Mouse (Mus musculus): ENCODE data around the gene Bad. TPM values are rescaled to one million over a fixed set of nuclear protein-coding genes. Genes with fewer than 3 reads are reported as not detected.
"Not testable (repeated sequence)": the region's sequence is repeated elsewhere in the genome, so short reads cannot be mapped to it uniquely, and the experiment has no call there.

Bad gene
- polyA plus RNA-seq, 1 experiment from 2014 or later: 61.7 TPM

DNA sequence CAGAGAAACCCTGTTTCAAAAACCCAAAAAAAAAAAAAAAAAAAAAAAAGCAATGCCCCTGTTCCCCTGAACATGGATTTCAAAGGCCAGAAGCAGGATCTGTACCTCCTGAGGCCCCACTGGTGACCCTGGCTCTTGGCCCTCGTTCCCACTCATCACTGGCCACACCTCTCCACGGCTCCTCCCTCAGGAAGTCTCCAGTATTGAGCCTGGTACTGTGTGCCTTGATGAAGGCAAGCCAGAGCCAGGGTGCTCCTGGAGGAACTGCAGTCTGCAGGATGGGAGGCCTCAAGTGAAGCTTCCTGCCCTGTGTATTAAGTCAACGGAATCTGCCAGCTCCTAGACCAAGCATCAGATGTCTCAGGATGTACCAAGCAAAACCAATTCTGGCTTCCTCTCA, 35.5 kb upstream of the Bad start:
- no peaks in the 10 kb centered on the region for H3K27me3 ChIP-seq (ENCODE audit: control insufficient read depth, insufficient read depth, low read length)
- no peak for DNase-seq (ENCODE audit: low spot score)
- no peaks in the 10 kb centered on the region for H3K9me3 ChIP-seq (ENCODE audit: control insufficient read depth, low read length)
- WGBS: 91% methylated on average over 3 of the region's 3 CpGs
- H3K4me2 ChIP-seq (replicated peaks; ENCODE audit: low read depth, low read length): no peak overlapping the region
- H3K4me3 ChIP-seq (ENCODE audit: low read depth, low read length): no peak overlapping the region
- no peak for ATAC-seq (ENCODE audit: low FRiP score)
- no peak overlapping the region for H3K9ac ChIP-seq (ENCODE audit: low read depth, low read length)
- no peak overlapping the region for H3K27ac ChIP-seq (ENCODE audit: low read depth, low read length)
- H3K4me1 ChIP-seq (replicated peaks; ENCODE audit: control insufficient read depth, insufficient read depth, low read length): peaks cover 12% of the 10 kb centered on the region
- H3K36me3 ChIP-seq (ENCODE audit: control insufficient read depth, insufficient read depth, low read length): peaks cover 5% of the 10 kb centered on the region

GRCm38 (mm10) chr19:6907094-6907493, 34.6 kb upstream of the Bad start:
- H3K9me3 ChIP-seq (ENCODE audit: control insufficient read depth, low read length): no peaks in the 10 kb centered on the region
- peaks cover 8% of the 10 kb centered on the region for H3K36me3 ChIP-seq (ENCODE audit: control insufficient read depth, insufficient read depth, low read length)
- 91% methylated on average over 8 of the region's 8 CpGs for WGBS
- no peak overlapping the region for H3K9ac ChIP-seq (ENCODE audit: low read depth, low read length)
- H3K27me3 ChIP-seq (ENCODE audit: control insufficient read depth, insufficient read depth, low read length): no peaks in the 10 kb centered on the region
- H3K4me1 ChIP-seq (replicated peaks; ENCODE audit: control insufficient read depth, insufficient read depth, low read length): peaks cover 12% of the 10 kb centered on the region
- no peak overlapping the region for H3K4me3 ChIP-seq (ENCODE audit: low read depth, low read length)
- no peak for DNase-seq (ENCODE audit: low spot score)
- no peak overlapping the region for H3K27ac ChIP-seq (ENCODE audit: low read depth, low read length)
- H3K4me2 ChIP-seq (replicated peaks; ENCODE audit: low read depth, low read length): no peak overlapping the region
- no peak for ATAC-seq (ENCODE audit: low FRiP score)

DNA sequence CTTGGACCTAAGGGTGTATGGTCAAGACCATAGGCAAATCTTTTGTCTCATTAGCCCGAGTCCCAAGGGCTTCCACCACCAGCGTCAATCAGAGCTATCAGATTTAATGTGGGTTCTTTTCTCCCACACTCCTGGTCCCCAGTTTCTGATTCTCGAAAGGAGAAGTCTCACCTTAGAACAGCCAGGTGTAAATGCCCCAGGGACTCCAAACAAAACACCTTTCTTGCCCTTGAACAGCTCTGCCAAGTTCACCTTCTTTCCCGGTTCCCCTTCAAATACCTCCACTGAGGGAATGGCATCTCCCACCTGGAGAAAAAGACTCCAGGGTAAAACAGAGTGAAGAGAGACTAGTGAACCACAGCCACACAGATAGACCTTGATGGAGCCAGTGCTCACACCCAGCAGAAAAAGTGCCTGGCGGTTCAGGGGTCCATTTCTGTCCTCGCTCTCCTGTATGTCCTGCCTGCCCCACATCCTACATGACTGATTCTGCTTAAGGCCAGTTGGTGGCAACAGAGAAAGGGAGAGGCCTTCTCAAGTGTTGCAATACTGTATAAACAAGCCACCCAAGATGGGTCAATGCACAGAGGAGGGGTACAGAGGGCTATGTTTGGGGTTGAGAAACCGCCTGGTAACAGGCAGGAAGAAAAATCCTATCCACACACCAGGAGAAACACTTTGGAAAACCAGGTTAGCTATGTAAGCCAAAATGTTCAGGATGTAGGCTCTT, 33.7 kb upstream of the Bad start:
- Histone ChIP-seq H3K36me3 (ENCODE audit: control insufficient read depth, insufficient read depth, low read length) (peaks cover 10% of the 10 kb centered on the region), H3K4me1 (replicated peaks; ENCODE audit: control insufficient read depth, insufficient read depth, low read length) (peaks cover 12% of the 10 kb centered on the region), H3K27ac (ENCODE audit: low read depth, low read length) (no peak overlapping the region), H3K4me2 (replicated peaks; ENCODE audit: low read depth, low read length) (peak overlapping the region; percentile 73), H3K9ac (ENCODE audit: low read depth, low read length) (no peak overlapping the region; the same call in 1 of the 2 replicates), H3K9me3 (ENCODE audit: control insufficient read depth, low read length) (no peaks in the 10 kb centered on the region), H3K27me3 (ENCODE audit: control insufficient read depth, insufficient read depth, low read length) (no peaks in the 10 kb centered on the region), H3K4me3 (ENCODE audit: low read depth, low read length) (no peak overlapping the region)
- ATAC-seq (ENCODE audit: low FRiP score): no peak
- WGBS: 90% methylated on average over 7 of the region's 7 CpGs
- DNase-seq (ENCODE audit: low spot score): no peak

DNA sequence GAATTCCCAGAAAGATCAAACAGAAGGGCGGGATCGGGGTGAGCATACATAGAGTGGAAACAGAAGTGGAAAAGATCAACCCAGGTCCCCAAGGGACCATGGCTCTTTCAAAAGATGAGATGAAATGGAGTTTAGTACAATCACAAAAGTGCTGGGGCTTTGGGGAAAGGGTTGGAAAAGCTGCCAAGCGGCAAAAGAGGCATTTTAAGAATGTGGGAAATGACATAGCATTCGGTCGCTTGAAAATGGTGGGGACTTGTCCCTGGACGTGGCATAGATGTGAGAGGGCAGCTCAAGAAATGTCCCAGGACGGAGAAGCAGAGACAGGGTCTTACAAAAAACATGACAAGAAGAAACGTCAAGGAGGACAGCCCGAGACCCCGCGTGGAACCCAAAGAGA, 32.6 kb upstream of the Bad start:
- ATAC-seq (ENCODE audit: low FRiP score) (no peak), DNase-seq (ENCODE audit: low spot score) (no peak)
- Histone ChIP-seq H3K27ac (ENCODE audit: low read depth, low read length) (peak overlapping the region; percentile 95), H3K9ac (ENCODE audit: low read depth, low read length) (peak overlapping the region; percentile 60), H3K36me3 (ENCODE audit: control insufficient read depth, insufficient read depth, low read length) (peaks cover 12% of the 10 kb centered on the region), H3K4me2 (replicated peaks; ENCODE audit: low read depth, low read length) (peak overlapping the region; percentile 73), H3K4me3 (ENCODE audit: low read depth, low read length) (peak overlapping the region; percentile 61), H3K27me3 (ENCODE audit: control insufficient read depth, insufficient read depth, low read length) (no peaks in the 10 kb centered on the region), H3K9me3 (ENCODE audit: control insufficient read depth, low read length) (no peaks in the 10 kb centered on the region), H3K4me1 (replicated peaks; ENCODE audit: control insufficient read depth, insufficient read depth, low read length) (peaks cover 12% of the 10 kb centered on the region)
- WGBS: 11% methylated on average over 11 of the region's 11 CpGs

- under 1% methylated on average over 65 of the region's 65 CpGs for WGBS
- H3K9ac ChIP-seq (ENCODE audit: low read depth, low read length): peak within 1 kb of the TSS; percentile 60
- DNase-seq (ENCODE audit: low spot score) (peak; percentile 94), ATAC-seq (ENCODE audit: low FRiP score) (peak; percentile 92)
- H3K4me1 ChIP-seq (replicated peaks; ENCODE audit: control insufficient read depth, insufficient read depth, low read length): peaks cover 12% of the 10 kb centered on the region
- H3K27me3 ChIP-seq (ENCODE audit: control insufficient read depth, insufficient read depth, low read length): no peaks in the 10 kb centered on the region
- H3K9me3 ChIP-seq (ENCODE audit: control insufficient read depth, low read length): no peaks in the 10 kb centered on the region
- H3K4me2 ChIP-seq (replicated peaks; ENCODE audit: low read depth, low read length): peak within 1 kb of the TSS; percentile 73
- peak within 1 kb of the TSS; percentile 61 for H3K4me3 ChIP-seq (ENCODE audit: low read depth, low read length)
- H3K36me3 ChIP-seq (ENCODE audit: control insufficient read depth, insufficient read depth, low read length): peaks cover 13% of the 10 kb centered on the region
- H3K27ac ChIP-seq (ENCODE audit: low read depth, low read length): peak within 1 kb of the TSS; percentile 95
These were observed 32.0 kb upstream of the Bad start, which contains the start of the genes Trmt112 and Prdx5 for GRCm38 (mm10) chr19:6909507-6910289. Gene Trmt112 (plus strand): TSS chr19:6909698. Gene Prdx5 (minus strand): TSS chr19:6910106.

GRCm38 (mm10) chr19:6910306-6910705, 31.4 kb upstream of the Bad start:
- peak overlapping the region; percentile 61 for H3K4me3 ChIP-seq (ENCODE audit: low read depth, low read length)
- H3K9ac ChIP-seq (ENCODE audit: low read depth, low read length): peak overlapping the region; percentile 60
- peak; percentile 26; the same call in 1 of the 2 replicates for ATAC-seq (ENCODE audit: low FRiP score)
- peaks cover 13% of the 10 kb centered on the region for H3K36me3 ChIP-seq (ENCODE audit: control insufficient read depth, insufficient read depth, low read length)
- H3K27me3 ChIP-seq (ENCODE audit: control insufficient read depth, insufficient read depth, low read length); H3K9me3 ChIP-seq (ENCODE audit: control insufficient read depth, low read length): not testable (repeated sequence)
- under 1% methylated on average over 27 of the region's 30 CpGs for WGBS
- H3K4me1 ChIP-seq (replicated peaks; ENCODE audit: control insufficient read depth, insufficient read depth, low read length): peaks cover 12% of the 10 kb centered on the region
- H3K27ac ChIP-seq (ENCODE audit: low read depth, low read length): peak overlapping the region; percentile 95
- peak overlapping the region; percentile 73 for H3K4me2 ChIP-seq (replicated peaks; ENCODE audit: low read depth, low read length)
- DNase-seq (ENCODE audit: low spot score): peak; percentile 66

DNA sequence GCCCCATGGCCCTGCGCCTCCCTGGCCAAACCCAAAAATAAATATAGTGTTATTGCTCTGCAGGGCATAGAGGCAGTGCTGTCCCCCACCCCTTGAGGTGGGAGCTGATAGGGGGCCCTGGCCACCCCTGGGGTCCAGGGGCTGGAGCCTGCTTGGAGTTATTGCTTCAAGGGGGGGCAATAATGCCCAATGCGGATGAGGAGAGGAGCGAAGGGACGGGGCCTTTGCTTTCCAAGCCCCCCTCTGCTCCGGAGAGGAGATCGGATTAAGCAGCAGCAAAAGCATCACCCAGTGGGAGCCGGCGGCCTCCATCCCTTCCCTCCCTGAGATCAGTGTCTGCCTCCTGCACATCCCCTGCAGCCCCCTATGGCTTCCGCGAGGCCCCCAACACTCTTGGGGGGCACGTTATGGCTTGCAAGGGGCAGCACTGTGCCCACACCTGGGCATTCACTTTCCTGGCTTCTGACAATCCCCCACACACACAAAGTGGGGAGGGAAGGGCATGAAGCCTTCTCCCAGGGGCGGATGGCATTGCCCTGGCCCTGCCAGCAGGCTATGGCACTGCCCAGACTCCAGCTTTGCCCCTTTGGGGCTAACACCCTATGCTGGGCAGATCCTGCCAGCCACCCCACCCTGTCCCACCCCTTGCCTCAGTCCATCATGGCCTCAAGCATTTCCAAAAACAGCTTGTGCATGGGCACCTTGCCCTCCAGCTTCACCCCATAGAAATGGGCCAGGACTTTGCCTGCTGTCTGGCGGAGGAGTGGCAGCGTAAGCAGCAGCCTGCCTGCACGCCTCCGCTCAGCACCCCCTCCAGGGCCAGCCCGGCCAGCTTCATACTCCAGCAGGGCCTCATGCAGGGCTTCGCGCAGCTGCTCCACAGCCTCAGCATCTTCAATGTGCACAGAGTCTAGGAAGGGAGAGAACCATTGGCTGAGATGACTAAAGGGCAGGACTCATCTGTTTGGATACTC, 30.3 kb upstream of the Bad start:
- Histone ChIP-seq H3K4me3 (ENCODE audit: low read depth, low read length) (peak overlapping the region; percentile 20; the same call in 1 of the 2 replicates), H3K4me1 (replicated peaks; ENCODE audit: control insufficient read depth, insufficient read depth, low read length) (peaks cover 12% of the 10 kb centered on the region), H3K27me3 (ENCODE audit: control insufficient read depth, insufficient read depth, low read length) (no peaks in the 10 kb centered on the region), H3K36me3 (ENCODE audit: control insufficient read depth, insufficient read depth, low read length) (peaks cover 13% of the 10 kb centered on the region), H3K27ac (ENCODE audit: low read depth, low read length) (no peak overlapping the region), H3K9ac (ENCODE audit: low read depth, low read length) (no peak overlapping the region), H3K4me2 (replicated peaks; ENCODE audit: low read depth, low read length) (peak overlapping the region; percentile 17), H3K9me3 (ENCODE audit: control insufficient read depth, low read length) (no peaks in the 10 kb centered on the region)
- 90% methylated on average over 19 of the region's 19 CpGs for WGBS
- no peak for DNase-seq (ENCODE audit: low spot score)
- no peak for ATAC-seq (ENCODE audit: low FRiP score)

All from hindbrain, embryonic 11.5 days (tissue).